Mouse (Mus musculus) urinary bladder, postnatal 25 days (tissue): Measurements from ENCODE around the gene 1700017B05Rik.
A peak's percentile ranks its signal among the peaks of the same experiment; 100 is the strongest.
"Not testable (repeated sequence)": the region's sequence is repeated elsewhere in the genome, so short reads cannot be mapped to it uniquely, and the experiment has no call there.

Source experiments
- DNase-seq: peaks from one replicate; pipeline ENCODE4 v3.0.0; 2022; ENCODE audit warnings: low spot score

Gene 1700017B05Rik

DNA sequence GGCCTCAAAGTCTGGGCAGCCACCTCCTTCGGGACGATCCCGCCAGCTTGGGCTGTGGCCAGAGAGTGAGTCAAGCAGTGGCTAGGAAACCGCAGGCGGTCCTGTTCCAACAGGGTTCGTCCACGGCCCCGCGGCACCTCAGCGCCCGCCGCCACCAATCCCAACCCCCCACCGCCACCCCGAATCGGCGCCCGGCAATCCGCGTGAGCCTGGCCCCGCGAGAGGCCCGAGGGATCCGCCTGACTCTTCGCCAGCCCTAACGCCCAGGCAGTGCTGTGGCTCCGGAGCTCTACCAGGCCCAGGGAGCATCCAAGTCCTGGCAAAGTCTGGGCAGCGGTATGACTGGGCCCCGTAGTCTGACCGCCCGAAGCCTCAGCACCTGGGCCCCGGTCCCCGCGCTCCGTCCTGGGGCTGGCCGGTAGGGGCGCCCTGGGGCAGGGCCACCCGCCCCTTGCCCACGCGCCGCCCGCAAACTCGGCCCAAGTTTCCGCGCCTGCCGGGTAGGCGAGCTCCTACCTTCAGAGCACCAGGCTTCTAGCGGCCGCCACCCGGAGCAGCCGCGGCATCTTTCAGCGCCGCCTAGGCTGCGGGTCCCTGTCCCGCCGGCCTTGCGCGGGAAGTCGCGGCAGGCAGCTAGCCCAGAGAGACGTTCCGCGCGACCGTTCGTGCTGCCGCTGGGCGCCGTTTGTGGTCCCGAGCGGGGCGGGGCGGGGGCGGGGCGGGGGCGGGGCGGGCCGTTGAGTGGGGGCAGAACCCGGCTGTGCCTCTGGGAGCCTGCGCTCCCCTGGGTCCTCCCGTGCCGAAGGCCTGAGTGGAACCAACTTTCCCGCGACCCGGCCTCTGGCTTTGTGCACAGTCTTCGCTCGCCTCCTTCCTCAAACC, at the start of gene 1700017B05Rik:
Gene 1700017B05Rik (minus strand): TSS at position 700 of the 882 bp plus-strand sequence.
- DNase-seq, result peak; percentile 64

DNA sequence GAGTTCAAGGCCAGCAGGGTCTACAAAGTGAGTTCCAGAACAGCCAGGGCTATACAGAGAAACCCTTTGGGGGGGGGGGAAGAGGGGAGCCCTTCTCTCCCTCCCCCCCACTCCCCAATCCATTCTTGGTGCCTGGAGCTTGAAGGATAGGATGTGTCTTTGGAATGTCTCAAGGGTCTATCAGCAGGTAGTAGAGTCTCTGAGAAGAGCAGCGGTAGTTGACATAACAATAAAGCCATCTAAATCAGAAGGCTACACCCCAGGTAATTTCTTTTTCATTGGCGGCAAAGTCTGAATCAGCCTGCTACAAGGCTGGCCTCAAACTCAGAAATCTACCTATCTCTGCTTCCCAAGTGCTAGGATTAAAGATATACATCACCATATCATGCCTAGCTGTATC, 48.5 kb upstream of the 1700017B05Rik start:
- DNase-seq, result no peak

- DNase-seq, result no peak
Observed at GRCm38 (mm10) chr9:57309353-57309752, 46.9 kb upstream of the 1700017B05Rik start.

DNA sequence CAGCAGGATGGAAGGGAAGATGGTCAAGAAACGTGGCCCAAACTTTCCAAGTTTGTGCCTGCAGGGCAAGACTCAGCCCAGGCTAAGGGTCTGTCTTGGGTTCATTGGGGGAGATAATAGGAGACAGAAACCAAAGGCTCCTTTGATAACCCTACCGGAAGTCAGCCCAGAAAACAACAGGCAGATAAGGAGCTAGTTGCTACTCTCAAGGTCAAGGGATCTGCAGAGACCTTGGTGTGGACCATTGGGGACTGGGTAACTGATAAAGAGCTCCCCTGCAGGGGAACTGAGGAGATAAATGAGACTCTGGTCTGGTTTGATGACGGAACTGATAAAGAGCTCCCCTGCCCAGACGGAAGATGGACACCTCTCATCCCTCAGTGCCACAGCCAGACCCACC, 45.0 kb upstream of the 1700017B05Rik start:
- no peak for DNase-seq

- DNase-seq, result not testable (repeated sequence)
Observed at GRCm38 (mm10) chr9:57304716-57305115, 42.3 kb upstream of the 1700017B05Rik start.

GRCm38 (mm10) chr9:57304251-57304650, 41.8 kb upstream of the 1700017B05Rik start:
- DNase-seq, result no peak

GRCm38 (mm10) chr9:57303356-57303755, 40.9 kb upstream of the 1700017B05Rik start:
- no peak for DNase-seq

DNA sequence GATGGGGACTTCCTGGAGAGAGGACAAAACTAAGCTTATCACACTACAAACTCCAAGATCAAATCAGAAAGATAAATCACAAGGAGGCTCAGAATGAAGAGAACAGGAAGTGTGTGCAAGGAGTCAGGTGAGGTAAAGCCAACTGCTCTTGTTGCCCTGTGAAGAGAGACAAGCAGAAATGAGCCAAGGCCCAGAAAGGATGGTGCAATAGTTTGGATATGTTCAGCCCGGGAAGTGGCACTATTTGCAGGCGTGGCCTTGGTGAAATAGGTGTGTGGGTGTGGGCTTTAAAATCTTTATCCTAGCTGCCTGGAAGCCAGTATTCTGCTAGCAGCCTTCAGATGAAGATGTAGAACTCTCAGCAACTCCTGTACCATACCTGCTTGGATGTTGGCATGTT, 38.4 kb upstream of the 1700017B05Rik start:
- no peak for DNase-seq

- no peak for DNase-seq
Observed at GRCm38 (mm10) chr9:57299790-57300477, 37.5 kb upstream of the 1700017B05Rik start.

- no peak for DNase-seq
Observed at GRCm38 (mm10) chr9:57297938-57298337, 35.5 kb upstream of the 1700017B05Rik start.

DNA sequence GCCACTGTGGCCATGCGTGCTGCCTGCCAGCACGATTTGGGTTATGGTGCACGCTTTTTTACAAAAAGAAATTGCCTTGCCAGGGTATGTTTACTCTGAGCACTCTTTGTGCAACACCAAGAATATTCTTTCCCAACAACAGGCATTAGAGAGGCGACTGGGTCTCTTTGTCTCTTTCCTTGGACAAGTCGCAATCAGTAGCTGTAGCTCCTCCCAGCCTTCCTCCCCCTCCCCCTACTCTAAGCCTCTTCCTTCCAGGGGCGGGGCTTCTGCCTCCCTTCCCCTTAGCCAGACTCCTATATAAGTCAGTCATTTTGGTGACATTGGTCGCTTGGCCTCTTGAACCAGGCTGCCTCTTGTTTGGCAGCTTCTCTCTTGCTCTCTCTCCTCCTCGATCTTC, 33.9 kb upstream of the 1700017B05Rik start:
- no peak for DNase-seq

GRCm38 (mm10) chr9:57295666-57296065, 33.3 kb upstream of the 1700017B05Rik start:
- no peak for DNase-seq

- no peak for DNase-seq
Observed at GRCm38 (mm10) chr9:57294905-57295304, 32.5 kb upstream of the 1700017B05Rik start.

DNA sequence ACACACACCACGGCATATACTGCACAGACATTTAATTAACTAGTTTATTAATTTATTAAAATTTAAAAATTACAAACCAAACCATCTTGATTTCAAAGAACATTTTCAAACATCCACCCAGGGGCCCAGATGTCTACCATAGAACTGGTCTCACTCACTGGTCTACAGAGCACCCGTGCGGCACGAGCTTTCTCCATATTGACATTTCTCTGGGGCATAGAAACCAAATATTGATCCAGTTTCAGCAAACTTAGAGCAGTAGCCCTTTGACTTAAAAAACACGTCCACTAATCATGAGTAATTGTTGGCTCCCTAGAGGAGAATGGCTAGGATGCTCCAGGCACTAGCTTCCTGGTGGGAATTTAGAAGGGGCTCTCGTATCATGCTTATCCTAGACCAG, 24.8 kb upstream of the 1700017B05Rik start:
- no peak for DNase-seq

DNA sequence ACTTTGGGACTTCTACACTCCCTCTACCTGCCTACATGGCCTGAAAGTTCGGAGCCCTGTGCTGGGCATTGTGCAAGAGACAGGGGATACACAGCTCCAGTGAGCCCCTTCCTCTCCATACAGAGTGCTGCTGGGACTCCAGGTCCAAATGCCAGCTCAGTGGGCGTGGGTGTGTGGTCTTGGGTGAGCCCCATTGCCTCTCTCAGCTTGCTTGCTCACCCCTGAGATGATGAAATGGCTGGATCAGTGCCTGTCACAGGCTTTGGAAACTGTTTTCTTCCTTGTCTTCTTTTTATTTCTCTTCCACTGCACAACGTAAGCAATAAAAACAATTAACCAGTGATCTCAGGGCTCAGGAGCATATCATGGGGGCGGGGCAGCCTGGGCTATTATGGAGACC, 20.9 kb upstream of the 1700017B05Rik start:
- DNase-seq, result no peak

DNA sequence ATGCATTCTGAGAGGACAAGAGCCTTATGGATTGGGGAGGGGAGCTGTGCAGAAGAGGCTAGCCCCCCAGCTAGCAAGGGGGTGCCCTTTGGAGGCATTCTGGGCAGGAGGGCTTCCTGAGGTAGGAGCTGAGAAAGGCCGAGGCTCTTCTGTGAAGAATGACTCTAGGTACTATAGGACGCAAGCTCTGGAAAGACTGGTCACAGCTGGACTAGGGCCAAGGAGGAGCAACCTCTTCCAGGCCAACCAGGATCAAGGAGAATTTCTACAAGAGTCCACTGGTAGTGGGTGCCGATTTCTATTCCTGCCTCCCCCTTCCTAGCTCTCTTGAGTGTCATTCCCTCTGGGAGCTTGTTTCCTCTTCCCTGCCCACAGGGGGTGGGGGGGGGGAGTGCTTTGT, 20.3 kb upstream of the 1700017B05Rik start:
- DNase-seq, result no peak

- DNase-seq, result no peak
Observed at GRCm38 (mm10) chr9:57281549-57281948, 19.1 kb upstream of the 1700017B05Rik start.

DNA sequence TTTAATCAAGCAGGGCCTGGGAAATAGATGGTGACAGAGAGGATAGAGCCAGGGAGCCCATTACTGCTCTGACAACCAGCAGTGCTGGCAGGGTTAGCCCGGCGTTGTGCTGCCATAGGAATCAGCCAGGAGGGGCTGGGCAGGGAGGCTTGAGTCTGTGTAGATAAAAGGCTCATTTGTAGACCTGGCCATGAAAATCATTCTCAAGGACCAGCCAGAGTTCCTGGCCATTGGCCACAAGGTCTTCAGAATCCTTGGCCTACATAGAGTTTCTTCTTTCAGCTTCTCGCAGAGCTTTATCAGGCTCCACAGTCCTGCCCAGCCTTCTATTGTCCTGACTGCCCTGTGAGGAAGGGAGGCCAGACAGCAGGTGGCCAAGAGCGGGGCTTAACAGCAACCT, 17.0 kb upstream of the 1700017B05Rik start:
- DNase-seq, result no peak

DNA sequence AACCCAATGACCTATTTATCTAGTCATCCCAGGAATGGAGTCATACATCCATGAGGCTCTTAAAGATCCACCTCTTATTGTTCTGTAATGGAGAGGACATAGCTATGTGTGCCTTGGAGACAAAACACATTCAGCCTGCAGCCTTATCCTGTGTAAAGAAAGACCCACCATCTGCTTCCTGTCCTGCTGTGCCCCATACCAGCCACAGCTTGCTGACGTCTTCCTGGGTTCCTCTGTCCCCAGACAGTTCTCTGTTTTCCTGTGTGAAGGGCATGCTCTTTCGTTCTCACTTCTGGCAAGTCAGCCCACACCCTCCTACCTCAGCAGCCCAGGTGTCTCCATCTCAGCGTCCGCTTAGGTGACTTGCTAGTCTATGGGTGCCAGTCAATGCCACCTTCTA, 15.9 kb upstream of the 1700017B05Rik start:
- no peak for DNase-seq

GRCm38 (mm10) chr9:57276311-57276710, 13.9 kb upstream of the 1700017B05Rik start:
- no peak for DNase-seq

GRCm38 (mm10) chr9:57273805-57274494, 11.5 kb upstream of the 1700017B05Rik start:
- DNase-seq, result no peak

DNA sequence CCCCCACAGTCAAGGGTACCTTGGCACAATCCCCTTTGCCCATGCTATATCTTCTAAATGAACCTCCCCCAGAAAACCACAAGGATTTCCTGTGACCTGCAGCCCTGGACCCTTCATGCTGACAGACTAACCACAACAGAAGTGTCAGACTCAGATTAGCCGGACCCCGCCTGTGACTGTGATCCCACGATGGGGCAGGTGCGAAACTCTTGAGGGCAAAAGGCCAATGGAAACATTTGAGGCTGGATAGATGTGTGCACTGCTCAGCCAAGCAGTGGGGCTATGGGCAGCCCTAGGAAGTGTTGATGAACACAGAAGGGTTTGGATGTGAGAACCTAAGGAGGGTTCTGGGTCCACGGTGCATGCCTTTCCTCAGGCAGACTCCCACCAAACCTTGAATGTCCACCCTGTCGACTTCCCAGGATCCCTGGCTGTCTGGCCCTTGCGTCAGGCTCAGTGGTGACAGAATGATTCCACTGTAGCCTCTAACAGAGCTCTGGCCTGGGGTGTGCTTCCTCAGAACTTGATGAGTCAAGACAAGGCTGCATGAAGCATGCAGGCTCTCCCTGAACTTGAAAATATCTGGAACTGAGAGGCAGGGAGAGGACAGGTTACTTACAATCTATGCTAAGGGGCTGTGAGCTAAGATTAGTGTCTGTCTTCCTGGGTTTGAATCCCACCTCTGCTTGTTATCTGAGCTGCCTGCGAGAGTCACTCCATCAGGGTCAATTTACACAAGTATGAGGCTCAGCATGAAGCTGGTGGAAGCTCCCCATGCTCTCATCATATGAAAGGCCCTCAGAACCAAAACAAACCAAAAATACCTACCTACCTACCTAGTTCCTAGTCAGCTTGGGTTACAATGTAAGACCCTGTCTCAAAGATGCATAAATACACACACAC, 10.7 kb upstream of the 1700017B05Rik start:
- no peak for DNase-seq
